Mouse (Mus musculus) ES-Bruce4 (cell line): Measurements from ENCODE around the gene Il2rb. TPM values are rescaled to one million over a fixed set of nuclear protein-coding genes. Genes with fewer than 3 reads are reported as not detected.

ENCODE experiments used
- H3K27ac ChIP-seq: 2 replicates; pipeline ENCODE4 v1.5.1; 2012; ENCODE audit warnings: low read length, inconsistent platforms; ENCODE audit not compliant: insufficient read depth
- H3K27me3 ChIP-seq: 2 replicates; pipeline ENCODE4 v1.6.1; 2012; ENCODE audit warnings: mild to moderate bottlenecking, low read length, inconsistent platforms; ENCODE audit not compliant: control insufficient read depth, poor library complexity, insufficient read depth, severe bottlenecking
- H3K36me3 ChIP-seq: 2 replicates; pipeline ENCODE4 v1.6.1; 2012; ENCODE audit warnings: inconsistent platforms, mild to moderate bottlenecking, low read length, moderate library complexity; ENCODE audit not compliant: control insufficient read depth, poor library complexity, insufficient read depth, severe bottlenecking
- H3K4me1 ChIP-seq: one replicate; pipeline ENCODE4 v1.8.1; 2011; ENCODE audit warnings: low read length; ENCODE audit not compliant: control insufficient read depth, insufficient read depth
- H3K4me3 ChIP-seq: 2 replicates; pipeline ENCODE4 v1.5.1; 2011; ENCODE audit warnings: low read depth, mild to moderate bottlenecking, low read length
- H3K9ac ChIP-seq: 2 replicates; pipeline ENCODE4 v1.6.1; 2012; ENCODE audit warnings: low read depth, mild to moderate bottlenecking, inconsistent platforms; ENCODE audit not compliant: poor library complexity, severe bottlenecking
- H3K9me3 ChIP-seq: replicated peaks from 2 replicates; pipeline ENCODE4 v1.6.1; 2012; ENCODE audit warnings: mild to moderate bottlenecking, low read length, inconsistent platforms; ENCODE audit not compliant: control insufficient read depth, poor library complexity, insufficient read depth, severe bottlenecking
- CTCF ChIP-seq: IDR thresholded peaks from one replicate; pipeline ENCODE4 v1.8.1; 2011; ENCODE audit warnings: low read depth, low read length
- EP300 ChIP-seq: IDR thresholded peaks from 2 replicates; pipeline ENCODE4 v1.6.1; 2011; ENCODE audit warnings: low read depth, low read length; ENCODE audit not compliant: insufficient read depth
- POLR2A ChIP-seq: IDR thresholded peaks from one replicate; pipeline ENCODE4 v1.8.1; 2011; ENCODE audit warnings: low read length; ENCODE audit not compliant: insufficient read depth
- polyA plus RNA-seq: library from polyadenylated mRNA; stranded (reverse); fragments of >200 nt; gene quantifications from 2 replicates; pipeline ENCODE4 v1.2.4, GENCODE M21; 2011; ENCODE audit warnings: low read depth; ENCODE audit not compliant: missing spikeins, insufficient read depth, insufficient read length

Gene Il2rb
- polyA plus RNA-seq, result 0.37 and 0.42 TPM in 2 replicates

- H3K9ac ChIP-seq, result no peak within 1 kb of the TSS
- H3K4me3 ChIP-seq, result no peak within 1 kb of the TSS
- H3K27me3 ChIP-seq, result no peaks in the 10 kb centered on the region
- no peaks in the 10 kb centered on the region for H3K36me3 ChIP-seq
- H3K9me3 ChIP-seq, result no peaks in the 10 kb centered on the region
- TF ChIP-seq EP300 (no peak), CTCF (no peak), POLR2A (no peak)
- no peak within 1 kb of the TSS for H3K27ac ChIP-seq
- H3K4me1 ChIP-seq, result no peaks in the 10 kb centered on the region
These were observed at the start of gene Il2rb for GRCm38 (mm10) chr15:78494968-78495406. Il2rb (minus strand) TSS chr15:78495271.

- Histone ChIP-seq H3K9me3 (no peaks in the 10 kb centered on the region), H3K36me3 (no peaks in the 10 kb centered on the region), H3K27me3 (no peaks in the 10 kb centered on the region), H3K4me1 (peaks cover 5% of the 10 kb centered on the region), H3K9ac (no peak within 1 kb of the TSS), H3K4me3 (no peak within 1 kb of the TSS), H3K27ac (no peak within 1 kb of the TSS)
- no peak for TF ChIP-seq POLR2A
- no peak for TF ChIP-seq CTCF
- no peak for TF ChIP-seq EP300
These were observed 49.5 kb upstream of the Il2rb start, which contains the start of gene Sstr3 for GRCm38 (mm10) chr15:78544561-78545001. Sstr3 (minus strand) TSS chr15:78544685.

- H3K27me3 ChIP-seq, result no peaks in the 10 kb centered on the region
- TF ChIP-seq POLR2A (no peak), CTCF (no peak), EP300 (no peak)
- no peak overlapping the region for H3K4me3 ChIP-seq
- H3K9me3 ChIP-seq, result no peaks in the 10 kb centered on the region
- H3K36me3 ChIP-seq, result no peaks in the 10 kb centered on the region
- H3K27ac ChIP-seq, result no peak overlapping the region
- H3K9ac ChIP-seq, result no peak overlapping the region
- peaks cover 5% of the 10 kb centered on the region for H3K4me1 ChIP-seq
These were observed 49.0 kb upstream of the Il2rb start for GRCm38 (mm10) chr15:78544041-78544440.

GRCm38 (mm10) chr15:78542767-78543303 is 47.8 kb upstream of the Il2rb start:
- Histone ChIP-seq H3K36me3 (no peaks in the 10 kb centered on the region), H3K4me1 (peaks cover 3% of the 10 kb centered on the region), H3K9ac (no peak overlapping the region), H3K4me3 (no peak overlapping the region), H3K27me3 (no peaks in the 10 kb centered on the region), H3K27ac (no peak overlapping the region), H3K9me3 (no peaks in the 10 kb centered on the region)
- TF ChIP-seq CTCF (no peak), POLR2A (no peak), EP300 (no peak)

- H3K4me3 ChIP-seq, result no peak overlapping the region
- H3K27ac ChIP-seq, result no peak overlapping the region
- no peaks in the 10 kb centered on the region for H3K27me3 ChIP-seq
- no peaks in the 10 kb centered on the region for H3K4me1 ChIP-seq
- no peak overlapping the region for H3K9ac ChIP-seq
- no peaks in the 10 kb centered on the region for H3K36me3 ChIP-seq
- H3K9me3 ChIP-seq, result no peaks in the 10 kb centered on the region
- TF ChIP-seq POLR2A, result no peak
- no peak for TF ChIP-seq CTCF
- no peak for TF ChIP-seq EP300
These were observed 47.2 kb upstream of the Il2rb start for GRCm38 (mm10) chr15:78542098-78542766.

GRCm38 (mm10) chr15:78541606-78542005 is 46.5 kb upstream of the Il2rb start:
- no peak overlapping the region for H3K27ac ChIP-seq
- H3K4me3 ChIP-seq, result no peak overlapping the region
- no peaks in the 10 kb centered on the region for H3K9me3 ChIP-seq
- no peaks in the 10 kb centered on the region for H3K4me1 ChIP-seq
- H3K36me3 ChIP-seq, result no peaks in the 10 kb centered on the region
- no peak overlapping the region for H3K9ac ChIP-seq
- H3K27me3 ChIP-seq, result no peaks in the 10 kb centered on the region
- TF ChIP-seq CTCF, result no peak
- TF ChIP-seq EP300, result no peak
- TF ChIP-seq POLR2A, result no peak
